Mouse (Mus musculus): ENCODE data around the gene Tnrc6a. TPM values are rescaled to one million over a fixed set of nuclear protein-coding genes. Genes with fewer than 3 reads are reported as not detected.

Gene Tnrc6a
- polyA plus RNA-seq (2015; fragmentation: Nextera tagmentation; extraction: Ambion mirVana), result 44.7 and 50.8 TPM in 2 replicates

GRCm38 (mm10) chr7:123123665-123124298 is at the start of gene Tnrc6a:
Gene Tnrc6a (plus strand): TSS chr7:123123885.
- H3K36me3 ChIP-seq (ENCODE audit: control insufficient read depth, insufficient read depth, low read length), result no peaks in the 10 kb centered on the region
- peak within 1 kb of the TSS; percentile 93 for H3K27ac ChIP-seq (ENCODE audit: low read length)
- peak within 1 kb of the TSS; percentile 73 for H3K4me2 ChIP-seq (ENCODE audit: low read length)
- H3K4me1 ChIP-seq (ENCODE audit: control insufficient read depth, insufficient read depth, low read length), result peaks cover 29% of the 10 kb centered on the region
- under 1% methylated on average over 44 of the region's 55 CpGs for WGBS
- H3K9me3 ChIP-seq (replicated peaks; ENCODE audit: control insufficient read depth, low read length, poor library complexity, severe bottlenecking), result no peaks in the 10 kb centered on the region
- ATAC-seq, result peak; percentile 94
- peak within 1 kb of the TSS; percentile 89 for H3K4me3 ChIP-seq (ENCODE audit: low read depth, low read length)
- no peaks in the 10 kb centered on the region for H3K27me3 ChIP-seq (ENCODE audit: control insufficient read depth, insufficient read depth, low read depth, low read length)
- H3K9ac ChIP-seq (ENCODE audit: low read depth, low read length), result peak within 1 kb of the TSS; percentile 96

DNA sequence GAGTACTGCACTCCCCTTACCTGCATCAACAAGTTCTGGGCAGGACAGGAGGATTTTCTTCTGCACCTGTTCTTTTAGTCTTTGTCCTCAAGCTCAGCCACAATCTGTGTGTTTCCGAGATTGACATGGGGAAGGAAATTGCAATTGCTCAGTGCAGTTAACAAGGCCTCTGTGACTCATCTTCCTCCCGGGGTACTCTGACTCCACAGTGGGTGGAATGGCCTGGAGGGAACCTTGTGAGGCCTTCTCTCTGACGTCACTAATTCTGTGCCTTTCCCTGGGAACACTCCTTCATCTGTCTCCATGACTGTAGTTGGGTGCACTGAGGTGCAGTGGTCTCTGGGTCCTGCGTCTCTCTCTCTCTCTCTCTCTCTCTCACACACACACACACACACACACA is 41.4 kb upstream of the Tnrc6a start:
- WGBS, result 86% methylated on average over 4 of the region's 4 CpGs

GRCm38 (mm10) chr7:123083441-123084123 is 40.1 kb upstream of the Tnrc6a start:
- peak overlapping the region; percentile 44; the same call in 1 of the 2 replicates for H3K9ac ChIP-seq (ENCODE audit: low read depth, low read length)
- H3K27me3 ChIP-seq (ENCODE audit: control insufficient read depth, insufficient read depth, low read depth, low read length), result no peaks in the 10 kb centered on the region
- WGBS, result 20% methylated on average over 12 of the region's 12 CpGs
- no peak overlapping the region for H3K4me3 ChIP-seq (ENCODE audit: low read depth, low read length)
- H3K27ac ChIP-seq (ENCODE audit: low read length), result peak overlapping the region; percentile 95
- no peaks in the 10 kb centered on the region for H3K9me3 ChIP-seq (replicated peaks; ENCODE audit: control insufficient read depth, low read length, poor library complexity, severe bottlenecking)
- H3K4me1 ChIP-seq (ENCODE audit: control insufficient read depth, insufficient read depth, low read length), result peaks cover 32% of the 10 kb centered on the region
- H3K4me2 ChIP-seq (ENCODE audit: low read length), result peak overlapping the region; percentile 59
- peak; percentile 57 for ATAC-seq
- no peaks in the 10 kb centered on the region for H3K36me3 ChIP-seq (ENCODE audit: control insufficient read depth, insufficient read depth, low read length)

More for the DNA sequence above, 41.4 kb upstream of the Tnrc6a start:
- Histone ChIP-seq H3K4me3 (ENCODE audit: low read depth, low read length) (no peak overlapping the region), H3K4me2 (ENCODE audit: low read length) (no peak overlapping the region), H3K27me3 (ENCODE audit: control insufficient read depth, insufficient read depth, low read depth, low read length) (no peaks in the 10 kb centered on the region), H3K9ac (ENCODE audit: low read depth, low read length) (no peak overlapping the region), H3K4me1 (ENCODE audit: control insufficient read depth, insufficient read depth, low read length) (peaks cover 32% of the 10 kb centered on the region), H3K27ac (ENCODE audit: low read length) (no peak overlapping the region; the same call in 1 of the 2 replicates), H3K36me3 (ENCODE audit: control insufficient read depth, insufficient read depth, low read length) (no peaks in the 10 kb centered on the region), H3K9me3 (replicated peaks; ENCODE audit: control insufficient read depth, low read length, poor library complexity, severe bottlenecking) (no peaks in the 10 kb centered on the region)
- ATAC-seq, result no peak

- Histone ChIP-seq H3K27ac (ENCODE audit: low read length) (peak overlapping the region; percentile 95), H3K9me3 (replicated peaks; ENCODE audit: control insufficient read depth, low read length, poor library complexity, severe bottlenecking) (no peaks in the 10 kb centered on the region), H3K9ac (ENCODE audit: low read depth, low read length) (peak overlapping the region; percentile 55), H3K27me3 (ENCODE audit: control insufficient read depth, insufficient read depth, low read depth, low read length) (no peaks in the 10 kb centered on the region), H3K4me1 (ENCODE audit: control insufficient read depth, insufficient read depth, low read length) (peaks cover 32% of the 10 kb centered on the region), H3K36me3 (ENCODE audit: control insufficient read depth, insufficient read depth, low read length) (no peaks in the 10 kb centered on the region), H3K4me3 (ENCODE audit: low read depth, low read length) (peak overlapping the region; percentile 20; the same call in 1 of the 2 replicates), H3K4me2 (ENCODE audit: low read length) (peak overlapping the region; percentile 59)
- peak; percentile 93 for ATAC-seq
- WGBS, result under 1% methylated on average over 7 of the region's 7 CpGs
Observed at GRCm38 (mm10) chr7:123084180-123084691, 39.4 kb upstream of the Tnrc6a start.

GRCm38 (mm10) chr7:123084708-123085107 is 39.0 kb upstream of the Tnrc6a start:
- H3K27me3 ChIP-seq (ENCODE audit: control insufficient read depth, insufficient read depth, low read depth, low read length), result no peaks in the 10 kb centered on the region
- H3K27ac ChIP-seq (ENCODE audit: low read length), result peak overlapping the region; percentile 95
- peak overlapping the region; percentile 20; the same call in 1 of the 2 replicates for H3K4me3 ChIP-seq (ENCODE audit: low read depth, low read length)
- H3K4me2 ChIP-seq (ENCODE audit: low read length), result peak overlapping the region; percentile 59
- peak overlapping the region; percentile 55 for H3K9ac ChIP-seq (ENCODE audit: low read depth, low read length)
- H3K9me3 ChIP-seq (replicated peaks; ENCODE audit: control insufficient read depth, low read length, poor library complexity, severe bottlenecking), result no peaks in the 10 kb centered on the region
- ATAC-seq, result peak; percentile 61
- H3K36me3 ChIP-seq (ENCODE audit: control insufficient read depth, insufficient read depth, low read length), result no peaks in the 10 kb centered on the region
- peaks cover 32% of the 10 kb centered on the region for H3K4me1 ChIP-seq (ENCODE audit: control insufficient read depth, insufficient read depth, low read length)
- 15% methylated on average over 13 of the region's 13 CpGs for WGBS

- no peaks in the 10 kb centered on the region for H3K9me3 ChIP-seq (replicated peaks; ENCODE audit: control insufficient read depth, low read length, poor library complexity, severe bottlenecking)
- peaks cover 21% of the 10 kb centered on the region for H3K4me1 ChIP-seq (ENCODE audit: control insufficient read depth, insufficient read depth, low read length)
- H3K9ac ChIP-seq (ENCODE audit: low read depth, low read length), result no peak overlapping the region
- 88% methylated on average over 4 of the region's 4 CpGs for WGBS
- ATAC-seq, result no peak
- H3K36me3 ChIP-seq (ENCODE audit: control insufficient read depth, insufficient read depth, low read length), result no peaks in the 10 kb centered on the region
- H3K4me2 ChIP-seq (ENCODE audit: low read length), result no peak overlapping the region
- no peak overlapping the region for H3K27ac ChIP-seq (ENCODE audit: low read length)
- no peaks in the 10 kb centered on the region for H3K27me3 ChIP-seq (ENCODE audit: control insufficient read depth, insufficient read depth, low read depth, low read length)
- no peak overlapping the region for H3K4me3 ChIP-seq (ENCODE audit: low read depth, low read length)
Observed at GRCm38 (mm10) chr7:123088920-123089319, 34.8 kb upstream of the Tnrc6a start.

DNA sequence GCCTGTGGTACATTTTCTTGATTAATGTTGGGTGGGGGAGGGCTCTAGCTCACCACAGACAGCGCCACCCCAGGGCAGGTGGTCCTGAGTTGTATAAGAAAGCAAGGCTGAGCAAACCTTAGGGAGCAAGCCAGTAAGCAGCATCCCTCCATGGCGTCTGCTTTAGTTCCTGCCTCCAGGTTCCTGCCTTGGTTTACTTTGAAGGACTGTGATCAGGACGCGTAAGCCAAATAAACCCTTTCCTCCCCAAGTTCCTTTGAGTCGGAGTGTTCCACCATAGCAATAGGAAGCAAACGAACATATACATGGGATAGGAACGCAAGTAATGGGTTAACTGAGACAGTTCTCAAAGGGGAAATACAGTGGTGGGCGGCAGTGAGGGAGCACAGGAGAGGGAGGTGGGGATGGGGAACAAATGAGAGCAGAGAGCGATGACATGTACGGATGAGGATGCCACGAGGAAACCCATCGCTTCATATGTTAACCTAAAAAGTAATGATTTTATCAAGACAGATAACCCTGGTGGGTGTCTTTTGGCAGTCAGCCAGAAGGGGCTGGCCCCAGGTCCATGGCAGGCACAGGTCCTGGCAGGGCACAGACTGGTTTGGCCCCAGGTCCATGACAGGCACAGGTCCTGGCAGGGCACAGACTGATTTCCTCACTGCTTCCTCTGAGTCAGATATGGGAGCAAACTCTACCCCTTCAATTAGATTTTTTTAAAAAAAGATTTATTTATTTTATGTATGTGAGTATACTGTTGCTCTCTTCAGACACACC is 27.2 kb upstream of the Tnrc6a start:
- WGBS, result 90% methylated on average over 12 of the region's 12 CpGs
- Histone ChIP-seq H3K9me3 (replicated peaks; ENCODE audit: control insufficient read depth, low read length, poor library complexity, severe bottlenecking) (no peaks in the 10 kb centered on the region), H3K27ac (ENCODE audit: low read length) (no peak overlapping the region), H3K27me3 (ENCODE audit: control insufficient read depth, insufficient read depth, low read depth, low read length) (no peaks in the 10 kb centered on the region), H3K4me3 (ENCODE audit: low read depth, low read length) (no peak overlapping the region), H3K36me3 (ENCODE audit: control insufficient read depth, insufficient read depth, low read length) (no peaks in the 10 kb centered on the region), H3K4me2 (ENCODE audit: low read length) (no peak overlapping the region), H3K9ac (ENCODE audit: low read depth, low read length) (no peak overlapping the region), H3K4me1 (ENCODE audit: control insufficient read depth, insufficient read depth, low read length) (peaks cover 17% of the 10 kb centered on the region)
- ATAC-seq, result no peak

- no peak overlapping the region for H3K4me3 ChIP-seq (ENCODE audit: low read depth, low read length)
- no peaks in the 10 kb centered on the region for H3K27me3 ChIP-seq (ENCODE audit: control insufficient read depth, insufficient read depth, low read depth, low read length)
- peaks cover 17% of the 10 kb centered on the region for H3K4me1 ChIP-seq (ENCODE audit: control insufficient read depth, insufficient read depth, low read length)
- H3K27ac ChIP-seq (ENCODE audit: low read length), result peak overlapping the region; percentile 83
- H3K36me3 ChIP-seq (ENCODE audit: control insufficient read depth, insufficient read depth, low read length), result no peaks in the 10 kb centered on the region
- no peak overlapping the region for H3K9ac ChIP-seq (ENCODE audit: low read depth, low read length)
- 12% methylated on average over 16 of the region's 16 CpGs for WGBS
- H3K4me2 ChIP-seq (ENCODE audit: low read length), result no peak overlapping the region
- peak; percentile 90 for ATAC-seq
- no peaks in the 10 kb centered on the region for H3K9me3 ChIP-seq (replicated peaks; ENCODE audit: control insufficient read depth, low read length, poor library complexity, severe bottlenecking)
Observed at GRCm38 (mm10) chr7:123097891-123098750, 25.6 kb upstream of the Tnrc6a start.

All from midbrain, embryonic 16.5 days (tissue).